Mouse (Mus musculus) right cerebral cortex, postnatal 14 days (tissue): ENCODE data around the gene Bach2.
A peak's percentile ranks its signal among the peaks of the same experiment; 100 is the strongest.

Experiments used
- DNase-seq: peaks from one replicate; pipeline ENCODE4 v3.0.0; 2022

Bach2 gene

DNA sequence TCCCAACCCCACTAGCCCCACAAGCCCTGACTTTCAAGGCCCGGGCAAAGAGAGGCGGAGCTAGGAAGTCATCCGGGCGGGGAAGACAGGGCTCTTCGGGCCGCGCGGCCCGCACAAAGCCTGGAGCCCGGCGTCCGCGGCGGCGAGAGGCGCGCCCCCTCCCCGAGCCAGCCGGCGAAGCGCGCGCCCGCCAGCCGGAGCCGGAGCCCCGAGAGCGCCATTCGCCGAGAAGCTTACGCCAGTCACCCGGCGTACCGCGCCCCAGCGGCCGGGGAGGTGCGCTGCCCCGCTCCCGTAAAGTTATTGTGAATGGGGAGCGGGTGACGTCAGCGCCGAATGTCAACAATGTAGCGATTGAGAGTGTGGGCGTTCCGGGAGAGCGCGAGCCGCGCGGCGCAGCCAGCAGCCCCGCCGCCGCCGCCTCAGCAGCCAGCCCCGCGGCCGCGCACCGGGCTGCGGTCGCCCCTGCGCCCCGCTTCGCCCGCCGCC lies at the start of gene Bach2:
Bach2 (plus strand) TSS at position 439 of the 489 bp plus-strand sequence.
- DNase-seq = peak; percentile 90

DNA sequence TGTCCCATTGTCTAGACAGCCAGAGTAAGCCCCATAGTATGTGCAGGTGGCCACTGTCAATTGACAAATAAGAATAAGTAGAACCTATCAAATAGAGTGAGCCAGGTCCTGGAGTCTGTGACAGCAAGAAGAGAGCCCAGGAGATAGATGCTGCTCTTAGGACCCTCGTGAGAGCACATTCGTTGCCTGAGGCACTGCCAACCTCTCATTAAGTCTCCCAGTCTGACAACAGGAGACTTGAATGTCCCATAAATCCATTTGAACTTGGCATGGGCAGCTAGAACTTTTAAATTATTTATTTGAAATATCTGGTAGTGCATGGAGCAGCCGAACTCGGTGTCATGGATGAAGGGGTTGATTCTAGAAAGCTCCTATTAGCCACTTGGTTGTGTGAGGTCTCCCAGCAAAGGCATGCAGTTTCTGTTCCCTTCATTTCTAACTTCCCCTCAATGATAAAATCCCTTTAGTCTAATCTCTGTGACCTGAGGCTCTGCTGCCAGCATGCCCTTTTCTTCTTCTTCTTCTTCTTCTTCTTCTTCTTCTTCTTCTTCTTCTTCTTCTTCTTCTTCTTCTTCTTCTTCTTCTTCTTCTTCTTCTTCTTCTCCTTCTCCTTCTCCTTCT lies 49.1 kb upstream of the Bach2 start:
- DNase-seq = no peak

DNA sequence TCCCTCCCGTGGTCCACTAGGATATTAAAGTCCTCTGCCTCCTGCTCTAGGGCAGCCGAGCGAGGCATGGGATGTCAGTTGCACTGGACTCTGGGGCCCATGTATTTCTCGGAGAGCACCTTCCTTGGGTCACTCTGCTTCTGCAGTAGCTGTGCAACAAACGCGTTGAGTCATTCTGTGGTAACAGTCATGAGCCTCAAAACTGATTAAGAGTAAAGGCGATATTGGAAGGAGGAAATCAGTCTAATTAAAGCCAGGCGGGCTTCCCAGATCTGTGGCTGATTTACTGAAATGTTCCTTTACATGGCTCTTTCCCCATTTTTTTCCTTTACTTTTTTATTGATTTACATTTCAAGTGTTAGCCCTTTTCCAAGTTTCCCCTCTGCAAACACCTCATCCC lies 48.1 kb upstream of the Bach2 start:
- DNase-seq = no peak

DNA sequence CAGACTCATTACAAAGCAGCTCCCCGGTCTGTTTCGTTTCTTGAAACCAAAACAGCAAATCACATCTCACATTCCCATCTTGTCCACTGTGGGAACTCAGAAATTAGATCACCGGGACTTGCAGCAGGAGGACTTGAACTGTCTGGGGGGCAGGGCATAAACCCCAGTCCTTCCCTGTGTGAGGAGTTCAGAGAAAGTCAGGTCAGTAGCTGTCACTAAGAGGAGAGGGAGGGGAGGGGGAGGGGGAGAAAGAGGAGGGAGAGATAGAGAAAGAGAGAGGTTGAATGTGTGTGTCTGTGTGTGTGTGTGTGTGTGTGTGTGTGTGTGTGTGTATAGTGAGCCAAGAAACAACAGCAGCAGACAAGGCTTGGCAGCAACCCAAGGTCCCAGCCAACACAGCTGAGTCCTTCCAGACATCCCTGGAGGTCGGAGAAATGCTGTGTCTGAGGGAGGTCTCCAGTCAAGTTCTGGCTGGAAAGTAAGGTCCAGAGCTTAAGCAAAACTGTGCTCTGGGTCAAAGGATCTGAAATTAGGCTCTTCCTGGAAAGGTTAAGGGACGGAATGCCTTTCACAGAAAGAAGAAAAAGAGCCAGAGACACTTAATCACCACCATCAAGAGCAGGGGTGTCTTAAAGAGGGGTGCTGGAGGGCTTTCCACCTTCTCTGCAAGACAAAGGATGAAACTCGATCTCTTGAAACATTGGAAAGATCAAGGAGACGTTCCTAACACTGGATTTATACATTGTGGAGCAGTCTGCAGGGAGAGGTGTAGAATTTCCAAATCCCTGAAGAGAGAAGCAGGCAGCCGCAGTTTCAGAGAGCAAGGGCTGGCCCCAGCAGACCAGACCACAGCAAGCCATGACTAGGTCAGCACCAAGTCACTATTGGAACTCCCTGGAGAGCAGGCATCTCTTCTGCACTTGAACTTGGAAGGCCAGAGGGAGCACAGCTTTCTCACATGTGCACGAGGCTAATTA lies 42.4 kb upstream of the Bach2 start:
- DNase-seq = peak; percentile 46

DNA sequence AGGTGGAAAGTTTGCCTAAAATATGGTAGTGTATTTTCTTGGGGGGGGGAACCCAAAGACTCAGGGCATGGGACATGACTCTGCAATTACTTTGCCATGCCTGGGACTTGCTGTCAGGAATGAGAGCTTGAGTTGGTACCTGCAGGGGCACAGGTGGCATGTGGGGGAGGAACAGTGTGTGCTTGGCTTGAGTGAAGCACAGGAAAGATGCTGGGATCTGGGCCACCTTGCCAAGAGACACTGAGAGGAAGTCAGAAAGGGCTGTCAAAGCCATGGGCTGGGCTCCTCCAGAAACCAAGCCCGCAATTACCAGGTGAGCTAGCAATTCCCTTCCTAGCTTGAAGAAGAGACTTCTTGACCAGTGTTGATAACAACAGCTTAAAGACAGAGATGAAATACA lies 40.6 kb upstream of the Bach2 start:
- no peak for DNase-seq

DNA sequence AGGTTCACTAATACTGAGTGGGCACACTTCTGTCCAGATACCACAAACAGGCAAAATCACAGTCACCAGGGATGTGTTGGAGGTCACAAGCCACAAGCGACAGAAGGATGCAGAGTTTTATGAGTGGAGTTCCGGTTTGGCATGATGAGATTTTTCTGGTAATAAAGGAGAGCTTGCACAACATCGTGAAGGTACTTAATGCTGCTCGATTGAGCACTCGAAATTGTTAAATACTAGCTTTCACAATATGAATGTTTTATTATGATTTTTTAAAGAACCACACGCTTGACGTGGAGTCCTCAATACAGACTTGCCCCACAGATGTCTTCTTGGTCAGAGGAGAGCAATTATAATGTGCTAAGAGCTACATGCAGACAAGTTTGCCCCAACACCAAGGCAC lies 40.0 kb upstream of the Bach2 start:
- DNase-seq = no peak

DNA sequence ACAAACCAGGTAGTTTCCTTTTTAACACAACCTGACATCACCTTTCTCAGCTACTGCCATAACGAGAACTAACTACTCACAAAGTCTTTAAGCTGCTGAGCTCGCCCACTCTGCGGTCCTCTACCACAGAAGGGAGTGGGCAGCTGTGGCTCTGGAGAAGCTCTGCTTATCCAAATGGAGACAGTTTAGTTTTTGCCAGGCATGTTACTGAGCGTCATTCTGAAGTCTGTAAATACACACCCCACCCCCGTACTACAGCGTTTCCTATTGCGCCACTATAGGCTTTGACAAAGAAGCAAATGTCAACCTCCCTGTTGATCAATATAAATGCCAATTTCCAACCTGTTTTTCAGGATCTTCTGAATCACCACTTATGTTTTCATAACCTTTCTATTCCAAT lies 39.4 kb upstream of the Bach2 start:
- peak; percentile 34 for DNase-seq

DNA sequence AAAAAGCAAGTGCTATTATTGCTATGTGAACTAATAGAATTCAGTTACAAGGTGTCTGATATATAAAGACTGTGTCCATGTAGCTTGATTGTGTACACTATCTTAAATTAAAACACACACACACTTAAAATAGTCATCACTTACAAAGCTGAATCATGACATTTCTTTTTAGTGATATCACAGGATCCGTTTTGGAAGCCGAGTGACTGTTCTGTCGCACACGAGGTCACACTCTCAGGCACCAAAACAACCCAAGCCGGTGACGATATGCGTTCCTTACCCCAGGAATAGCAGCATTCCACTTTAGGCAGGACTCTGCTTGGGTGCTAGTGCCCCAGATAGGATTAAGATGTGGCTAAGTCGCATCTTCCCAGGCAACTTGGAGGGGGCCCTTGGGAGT lies 37.5 kb upstream of the Bach2 start:
- DNase-seq = no peak

DNA sequence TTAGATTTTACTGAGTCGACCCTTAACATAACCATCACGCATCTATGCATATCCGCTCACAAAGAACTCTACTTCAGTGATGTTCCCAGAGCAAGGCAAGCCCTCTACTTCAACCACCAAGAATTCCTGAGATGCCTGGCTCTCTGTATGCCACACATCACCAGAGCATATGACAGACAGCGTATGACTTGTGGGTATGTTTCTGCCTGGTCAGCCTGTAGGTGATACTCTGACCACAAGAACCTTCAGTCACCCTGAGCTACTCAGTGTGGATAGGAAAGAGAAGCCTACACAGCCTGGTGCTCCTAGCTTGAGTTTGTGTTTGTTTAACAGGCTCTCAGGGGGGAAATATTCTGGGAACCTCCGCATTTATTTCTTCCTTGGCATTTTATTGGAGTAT lies 36.2 kb upstream of the Bach2 start:
- no peak for DNase-seq

DNA sequence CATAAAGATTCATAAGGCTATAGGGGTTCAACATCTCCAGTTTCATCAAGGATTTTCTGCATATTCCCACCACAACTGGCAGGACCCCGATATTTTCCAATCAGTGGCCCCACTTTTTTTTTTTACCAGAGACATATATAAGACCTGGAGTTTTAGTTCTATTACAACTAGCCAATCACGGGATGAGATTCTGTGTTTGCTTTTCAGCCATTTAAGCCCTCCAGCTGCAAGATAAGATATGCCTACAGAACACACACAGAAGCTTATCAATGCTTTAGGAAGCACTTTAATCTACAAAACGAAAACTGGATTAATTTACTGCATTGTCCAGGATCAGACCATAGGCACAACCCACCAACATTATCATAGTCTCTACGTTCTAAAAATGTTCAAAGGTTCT lies 33.8 kb upstream of the Bach2 start:
- DNase-seq = no peak

DNA sequence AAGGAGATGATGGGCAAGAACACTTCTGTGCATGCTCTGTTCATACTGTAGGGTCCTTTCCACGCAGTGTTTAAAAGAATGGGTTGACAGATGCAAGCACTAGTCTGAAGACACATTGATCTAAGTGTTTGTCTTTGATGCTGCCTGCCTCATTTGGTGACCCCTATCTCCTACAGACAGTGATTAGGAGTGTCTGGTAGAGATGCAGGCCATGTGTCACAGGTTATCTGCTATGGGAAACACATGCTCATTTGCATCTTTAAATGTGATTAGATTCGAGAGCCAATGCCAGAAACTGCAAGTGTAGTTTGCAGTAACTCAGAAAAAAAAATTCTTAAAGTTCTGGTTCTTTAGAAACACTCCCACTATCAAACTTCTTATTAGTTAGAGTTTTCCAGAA lies 32.8 kb upstream of the Bach2 start:
- DNase-seq = no peak

DNA sequence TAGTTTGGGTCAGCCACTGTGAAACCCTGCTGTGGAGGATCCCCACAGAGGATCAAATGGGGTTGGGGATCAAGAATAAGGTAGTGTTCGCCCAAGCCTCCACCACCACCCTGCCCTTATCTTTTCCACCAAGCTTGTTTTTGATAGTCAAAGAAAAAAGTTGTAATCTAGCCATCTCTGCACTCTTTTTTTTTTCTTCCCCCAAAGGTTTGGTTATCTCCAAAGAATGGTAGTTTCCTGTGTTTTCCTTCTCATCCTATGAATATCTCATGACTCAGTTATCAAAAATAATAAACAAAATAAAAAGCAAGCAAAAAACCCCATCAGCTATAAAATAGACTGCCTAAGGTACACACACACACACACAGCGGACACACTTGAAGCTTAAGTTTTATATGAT lies 28.6 kb upstream of the Bach2 start:
- DNase-seq = no peak

DNA sequence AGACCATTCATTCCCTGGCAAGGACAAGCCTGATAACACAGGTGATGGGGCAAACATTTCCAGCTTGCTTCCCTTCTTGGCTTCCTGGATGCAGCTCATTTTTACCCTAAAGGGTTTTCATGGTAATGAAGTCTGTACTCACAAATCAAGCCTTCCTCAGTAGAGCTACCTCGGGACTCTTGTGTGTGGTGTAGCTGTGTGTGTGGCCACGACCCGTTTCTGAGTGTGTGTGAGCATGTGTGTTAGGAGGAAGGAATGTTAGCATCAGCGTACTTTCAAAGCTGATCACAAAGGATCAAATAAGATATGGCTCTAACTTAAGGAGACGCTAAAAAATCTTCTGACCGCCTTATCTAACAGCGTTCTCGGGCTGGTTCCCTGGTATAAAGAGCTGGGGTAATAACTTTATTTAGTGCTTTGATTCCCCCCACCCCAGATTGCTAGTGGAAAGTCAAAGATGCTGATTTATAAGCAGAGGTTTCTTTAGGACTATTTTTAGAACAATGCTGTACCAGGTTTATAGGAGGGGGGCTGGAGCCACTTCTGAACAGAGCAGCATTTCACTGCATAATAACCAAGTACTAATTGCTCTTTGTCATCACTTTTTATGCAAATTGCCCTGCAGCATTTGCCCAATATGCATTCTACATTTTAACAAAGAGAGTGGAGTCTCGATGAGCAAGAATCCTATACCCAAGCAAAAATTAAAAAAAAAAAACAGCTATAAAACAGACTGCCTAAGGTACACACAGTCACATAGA lies 28.0 kb upstream of the Bach2 start:
- DNase-seq = no peak

DNA sequence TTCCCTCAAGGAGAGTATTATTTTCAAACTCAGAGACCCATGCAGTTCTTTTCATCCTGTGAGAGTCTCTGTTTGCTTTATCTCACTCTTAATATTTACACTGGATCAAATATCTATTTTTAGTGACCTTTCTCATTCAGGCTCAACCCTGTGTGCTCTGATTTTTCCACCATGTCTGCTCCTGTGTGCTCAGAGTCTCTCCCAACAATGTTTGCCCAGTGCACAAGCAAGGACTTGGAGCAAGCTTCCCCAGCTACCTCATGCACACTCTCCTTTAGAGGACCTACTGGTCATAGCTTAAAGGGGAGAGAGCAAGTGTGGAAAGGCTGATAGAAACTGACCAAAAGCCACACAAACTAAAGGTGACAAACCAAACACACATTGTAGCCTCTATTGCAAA lies 26.0 kb upstream of the Bach2 start:
- no peak for DNase-seq

DNA sequence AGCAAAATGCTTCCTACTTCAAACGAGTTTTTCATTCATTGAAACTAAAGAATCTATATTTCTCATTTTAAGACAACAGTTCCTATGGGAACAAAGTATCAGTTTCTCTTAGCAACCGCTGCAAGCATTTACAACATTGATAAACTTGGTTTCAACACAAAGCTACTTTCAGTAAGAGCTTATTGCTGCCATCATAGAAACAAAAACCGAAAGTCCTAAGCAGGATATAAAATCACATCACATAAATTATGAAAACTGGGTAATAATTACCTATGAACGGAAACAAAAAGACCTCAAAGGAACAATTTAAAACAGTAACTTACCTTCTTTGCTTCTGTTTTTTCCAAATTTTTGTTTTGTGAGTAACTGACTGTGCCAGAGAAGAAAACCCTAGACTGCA lies 22.1 kb upstream of the Bach2 start:
- DNase-seq = no peak

DNA sequence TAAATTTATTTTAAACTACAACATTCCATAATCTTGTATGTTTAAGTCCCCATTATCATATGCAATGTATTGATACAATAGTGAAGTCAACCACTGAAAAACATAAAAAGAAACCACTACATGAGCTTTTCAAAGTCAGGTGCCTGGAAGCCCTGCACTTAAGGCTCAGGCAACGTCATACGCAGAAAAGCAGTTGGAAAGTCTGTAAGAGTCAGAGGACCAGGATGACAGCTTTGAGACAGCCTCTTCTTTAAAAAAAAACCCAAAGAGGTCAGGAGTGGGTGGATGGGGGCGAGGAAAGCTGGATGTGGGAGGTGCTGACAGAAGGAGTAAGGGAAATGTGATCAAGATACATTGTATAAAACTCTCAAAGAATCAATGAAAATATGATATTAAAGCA lies 21.6 kb upstream of the Bach2 start:
- DNase-seq = no peak

DNA sequence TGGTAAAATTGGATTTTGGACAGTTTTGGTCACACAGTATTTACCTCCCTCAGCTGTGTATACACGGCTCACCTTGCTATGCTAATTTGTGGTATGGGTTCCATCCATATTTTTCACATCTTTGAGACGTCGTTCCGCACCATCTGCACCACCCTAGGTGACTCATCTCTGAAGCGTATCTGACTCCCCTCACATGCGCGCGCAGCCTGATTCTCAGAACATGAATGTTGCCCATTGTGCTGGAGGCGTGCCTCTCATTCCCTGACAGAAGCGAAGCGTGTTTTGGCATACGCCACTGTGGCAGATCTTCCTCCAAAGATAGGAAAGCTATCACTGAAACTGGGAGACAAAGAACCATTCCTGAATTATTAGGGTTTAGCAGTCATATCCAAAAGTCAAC lies 21.0 kb upstream of the Bach2 start:
- peak; percentile 70 for DNase-seq

DNA sequence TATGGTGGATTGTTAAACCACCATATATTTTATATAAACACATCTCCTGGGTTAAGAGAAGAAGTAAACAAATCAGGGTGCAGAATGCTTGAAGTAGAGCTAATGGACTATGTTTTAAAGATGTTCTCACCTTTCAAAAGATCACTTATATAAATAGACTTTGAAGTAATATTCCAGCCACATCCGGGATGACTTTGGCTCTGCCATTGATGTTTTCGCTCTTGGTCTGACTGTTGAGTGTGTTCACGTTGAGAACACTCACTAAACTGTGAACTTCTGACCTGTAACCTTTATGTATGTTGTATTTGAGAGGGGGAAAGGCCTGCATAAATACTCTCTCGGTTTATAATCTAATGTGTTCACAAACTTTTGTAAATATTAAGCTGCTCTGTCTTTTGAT lies 20.2 kb upstream of the Bach2 start:
- no peak for DNase-seq

DNA sequence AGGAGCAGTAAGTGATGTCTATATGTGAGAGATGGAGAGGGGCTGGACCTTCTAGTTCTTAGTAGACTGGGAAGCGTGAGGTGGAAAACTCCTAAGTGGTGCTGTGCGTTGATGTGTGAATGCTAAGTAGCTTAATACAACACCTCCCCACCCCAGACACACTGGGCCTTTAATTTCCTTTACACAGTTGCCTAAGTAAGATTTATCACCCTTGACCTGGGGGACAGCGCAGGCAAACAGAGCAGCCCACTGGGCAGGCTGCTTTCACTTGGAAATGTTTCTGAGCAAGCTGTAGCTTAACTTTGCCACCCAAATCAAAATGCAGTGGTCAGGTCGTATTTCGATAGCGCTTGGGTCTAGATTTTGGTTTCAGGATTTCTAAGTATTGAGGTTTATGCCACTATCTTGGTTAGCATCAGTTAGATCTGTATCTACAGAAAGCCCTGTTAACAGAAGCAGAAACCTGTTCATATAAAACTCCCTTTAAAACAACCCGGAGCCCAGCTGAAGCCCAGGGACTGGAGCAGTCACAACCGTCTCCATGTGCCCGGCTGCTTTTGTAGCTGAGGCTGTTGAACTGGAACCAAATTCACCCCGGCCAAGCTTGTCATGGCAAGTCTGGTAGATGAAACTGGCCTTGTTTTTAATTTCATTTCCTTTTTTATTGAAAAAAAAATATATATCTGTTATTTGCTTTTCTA lies 19.0 kb upstream of the Bach2 start:
- DNase-seq = no peak

DNA sequence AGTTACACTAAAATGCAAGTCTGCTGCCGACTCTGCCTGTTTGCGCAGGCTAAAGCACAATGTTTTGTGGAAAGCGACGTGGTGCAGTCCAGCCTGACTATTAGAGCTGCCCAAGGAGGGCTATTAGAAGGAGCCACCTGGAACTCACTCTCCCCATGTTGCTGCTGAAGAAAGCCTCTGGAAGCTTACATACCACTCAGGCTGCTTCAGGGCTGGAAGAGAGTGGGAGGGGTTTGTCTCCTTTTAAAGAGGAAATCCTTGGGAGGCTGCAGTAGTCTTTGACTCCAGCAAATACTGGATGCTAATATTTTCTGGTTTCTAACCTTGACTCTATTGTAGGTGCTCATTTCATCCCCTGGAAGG lies 18.5 kb upstream of the Bach2 start:
- no peak for DNase-seq

DNA sequence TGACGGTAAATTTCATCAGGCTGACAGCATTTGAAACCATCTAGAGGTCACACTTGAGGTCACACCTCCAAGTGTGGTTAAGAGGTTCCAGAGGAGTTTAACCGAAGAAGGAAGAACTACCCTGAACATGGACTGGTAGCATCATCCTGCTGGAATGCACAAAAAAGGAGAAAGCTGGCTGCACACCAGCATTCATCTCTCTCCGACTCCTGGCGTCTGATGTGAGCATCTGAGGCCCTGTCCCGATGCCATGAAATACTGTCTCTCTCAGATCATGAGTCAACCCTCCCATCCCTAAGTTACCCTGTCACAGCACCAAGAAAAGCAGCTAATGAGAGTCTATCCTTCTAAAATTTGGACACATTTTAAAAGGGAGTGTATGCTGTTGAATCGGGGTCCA lies 17.6 kb upstream of the Bach2 start:
- no peak for DNase-seq

DNA sequence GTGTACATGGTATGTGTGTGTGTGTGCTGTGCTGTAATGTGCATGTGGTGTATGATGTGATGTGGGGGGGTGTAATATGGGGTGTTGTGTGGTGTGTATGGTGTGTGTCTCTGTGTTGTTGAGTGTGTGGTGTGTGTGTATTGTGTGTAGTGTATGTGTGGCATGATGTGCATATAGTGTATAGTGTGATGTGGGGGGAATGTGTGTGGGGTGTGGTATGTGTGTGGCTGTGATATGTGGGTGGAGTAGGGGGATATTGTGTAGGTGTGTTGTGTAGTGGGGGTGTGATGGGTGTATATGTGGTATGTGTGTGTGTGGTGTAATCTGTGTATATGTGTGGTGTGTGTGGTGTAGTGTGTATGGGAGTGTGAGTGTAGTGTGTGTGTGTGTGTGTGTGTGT lies 15.0 kb upstream of the Bach2 start:
- DNase-seq = no peak

DNA sequence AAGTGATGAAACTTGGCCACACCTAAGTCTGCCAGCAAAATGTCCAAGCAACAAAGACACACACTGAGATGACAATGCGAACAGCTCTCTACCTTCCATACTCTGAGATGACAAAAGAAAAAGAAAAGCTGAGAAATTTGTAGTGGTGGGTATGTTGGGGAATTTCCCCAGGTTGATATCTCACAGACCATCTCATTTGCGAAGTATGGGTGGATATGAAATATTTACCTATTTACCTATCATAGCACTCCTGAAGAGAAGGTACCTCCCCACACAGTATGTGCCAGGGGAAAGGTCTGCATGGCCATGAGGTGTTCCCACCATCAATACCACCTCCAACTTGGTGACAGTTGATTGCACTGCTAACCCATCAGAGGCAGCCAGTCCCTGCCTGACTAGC lies 13.4 kb upstream of the Bach2 start:
- DNase-seq = no peak
